Mouse (Mus musculus) embryonic fibroblast, embryonic 13.5 days (primary cell): ENCODE measurements around the gene Polr1d. TPM values are rescaled to one million over a fixed set of nuclear protein-coding genes. Genes with fewer than 3 reads are reported as not detected.
A peak's percentile ranks its signal among the peaks of the same experiment; 100 is the strongest.

Source experiments
- H3K27ac ChIP-seq: 2 replicates; pipeline ENCODE4 v1.5.1; 2012; ENCODE audit warnings: low read length, control low read depth, inconsistent platforms; ENCODE audit not compliant: insufficient read depth
- H3K4me1 ChIP-seq: 2 replicates; pipeline ENCODE4 v1.6.1; 2011; ENCODE audit warnings: low read length; ENCODE audit not compliant: control insufficient read depth, insufficient read depth
- H3K4me3 ChIP-seq: 2 replicates; pipeline ENCODE4 v1.5.1; 2011; ENCODE audit warnings: mild to moderate bottlenecking, control low read depth, low read length; ENCODE audit not compliant: insufficient read depth
- CTCF ChIP-seq: IDR thresholded peaks from 2 replicates; pipeline ENCODE4 v1.5.1; 2011; ENCODE audit warnings: mild to moderate bottlenecking, control low read depth, low read length, moderate library complexity, borderline replicate concordance; ENCODE audit not compliant: insufficient read depth
- POLR2A ChIP-seq: IDR thresholded peaks from 2 replicates; pipeline ENCODE4 v1.6.1; 2011; ENCODE audit warnings: low read depth, mild to moderate bottlenecking, control low read depth, low read length, moderate library complexity
- polyA plus RNA-seq: library from polyadenylated mRNA; stranded (reverse); fragments of >200 nt; gene quantifications from 2 replicates; pipeline ENCODE4 v1.2.4, GENCODE M21; 2011; ENCODE audit warnings: low read depth; ENCODE audit not compliant: missing spikeins, insufficient read length

Polr1d gene
- polyA plus RNA-seq, 1 experiment: 119 TPM

DNA sequence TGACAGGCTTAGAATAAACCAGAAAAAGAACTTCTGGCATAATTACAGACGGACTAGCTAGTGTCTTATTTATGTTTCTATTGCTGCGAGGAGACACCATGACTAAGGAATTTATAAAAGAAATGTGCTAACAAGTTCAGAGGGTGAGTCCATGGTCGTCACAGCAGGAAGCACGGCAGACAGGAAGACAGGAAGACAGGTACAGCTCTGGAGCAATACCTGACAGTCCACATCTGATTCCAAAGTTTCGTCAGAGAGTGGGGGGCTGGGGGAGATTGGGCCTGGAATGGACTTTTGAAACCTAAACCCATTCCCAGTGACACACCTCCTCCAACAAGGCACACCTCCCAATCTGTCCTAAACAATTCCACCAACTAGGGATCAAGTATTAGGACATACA lies 9.9 kb upstream of the Polr1d start:
- no peak for TF ChIP-seq CTCF
- TF ChIP-seq POLR2A: no peak
- H3K4me3 ChIP-seq: no peak overlapping the region
- peaks cover 3% of the 10 kb centered on the region; the same call in 1 of the 2 replicates for H3K4me1 ChIP-seq
- H3K27ac ChIP-seq: no peak overlapping the region

DNA sequence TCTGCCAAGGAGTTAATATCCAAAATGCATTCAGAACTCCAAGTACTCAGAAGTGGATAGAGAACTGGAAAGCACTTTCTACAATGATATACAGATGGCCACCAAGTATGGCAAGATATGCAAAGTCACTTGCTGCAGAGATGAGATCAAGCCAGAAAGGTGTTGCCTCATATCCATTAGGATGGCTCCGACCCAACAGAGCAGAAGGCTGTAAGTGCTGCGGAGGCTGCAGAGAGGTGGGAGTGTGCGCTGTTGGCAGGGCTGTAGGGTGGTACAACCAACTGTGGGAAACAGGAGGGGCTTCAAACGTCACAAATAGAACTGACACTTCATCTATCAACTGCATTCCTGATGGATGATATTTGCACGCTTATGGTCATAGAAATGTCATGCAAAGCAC lies 8.0 kb upstream of the Polr1d start:
- H3K27ac ChIP-seq: no peak overlapping the region
- TF ChIP-seq POLR2A (no peak), CTCF (no peak)
- no peak overlapping the region for H3K4me3 ChIP-seq
- H3K4me1 ChIP-seq: peaks cover 1% of the 10 kb centered on the region; the same call in 1 of the 2 replicates

DNA sequence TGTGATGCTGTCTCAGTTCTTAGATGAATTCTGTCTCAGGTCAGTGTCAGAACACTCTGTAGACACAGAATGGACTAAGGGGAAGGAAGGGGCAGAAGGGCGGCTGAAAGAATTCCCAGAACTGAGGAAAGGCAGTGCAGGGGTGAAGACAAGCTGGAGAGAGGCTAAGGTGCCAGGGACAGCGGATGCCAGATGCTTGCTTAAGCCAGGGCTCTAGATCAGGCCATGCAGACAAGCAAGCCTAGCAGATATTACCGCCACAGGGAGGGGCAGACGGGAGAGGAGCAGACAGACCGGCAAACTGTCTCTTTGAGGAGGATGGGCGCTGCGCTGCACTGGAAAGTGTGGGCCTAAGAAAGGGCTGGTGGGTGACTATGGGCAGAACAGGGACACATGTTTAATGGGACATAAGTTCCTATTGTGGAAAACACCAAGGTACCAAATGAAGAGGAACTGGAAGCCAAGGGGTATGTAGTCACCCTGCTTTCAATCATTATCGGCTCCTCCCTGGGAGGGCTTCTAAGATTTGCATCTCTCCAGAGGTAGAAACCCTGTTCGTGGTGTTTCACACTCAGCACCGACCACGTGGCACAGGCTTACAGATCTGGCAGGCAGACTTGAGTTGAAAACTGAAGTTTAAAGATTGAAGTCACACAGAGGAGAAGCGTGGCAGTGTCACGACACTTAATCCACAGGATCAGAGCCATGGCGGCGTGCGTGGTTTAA lies 5.9 kb upstream of the Polr1d start:
- Histone ChIP-seq H3K4me3 (no peak overlapping the region), H3K27ac (no peak overlapping the region), H3K4me1 (peaks cover 3% of the 10 kb centered on the region; the same call in 1 of the 2 replicates)
- TF ChIP-seq CTCF (no peak), POLR2A (no peak)

DNA sequence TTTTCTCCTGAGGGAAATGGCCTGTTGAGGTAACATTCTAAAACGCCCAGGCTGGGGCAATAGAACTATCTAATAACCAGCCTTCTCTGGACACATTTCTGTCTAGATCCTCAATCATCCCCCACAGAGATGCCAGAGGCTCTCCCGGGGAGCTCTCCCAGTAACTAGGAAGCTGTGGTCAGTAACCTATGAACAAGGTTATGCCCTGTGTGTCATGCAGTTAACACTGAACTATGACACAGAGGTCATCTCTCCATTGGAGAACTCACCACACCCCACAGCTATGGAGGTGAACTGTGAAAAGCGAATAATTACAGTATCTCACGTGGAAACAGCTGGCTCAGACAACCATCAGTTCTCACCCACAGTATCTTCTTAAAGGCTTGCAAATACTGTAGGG lies 5.0 kb upstream of the Polr1d start:
- TF ChIP-seq CTCF: no peak
- TF ChIP-seq POLR2A: no peak
- H3K4me3 ChIP-seq: no peak overlapping the region
- peaks cover 3% of the 10 kb centered on the region; the same call in 1 of the 2 replicates for H3K4me1 ChIP-seq
- no peak overlapping the region for H3K27ac ChIP-seq

DNA sequence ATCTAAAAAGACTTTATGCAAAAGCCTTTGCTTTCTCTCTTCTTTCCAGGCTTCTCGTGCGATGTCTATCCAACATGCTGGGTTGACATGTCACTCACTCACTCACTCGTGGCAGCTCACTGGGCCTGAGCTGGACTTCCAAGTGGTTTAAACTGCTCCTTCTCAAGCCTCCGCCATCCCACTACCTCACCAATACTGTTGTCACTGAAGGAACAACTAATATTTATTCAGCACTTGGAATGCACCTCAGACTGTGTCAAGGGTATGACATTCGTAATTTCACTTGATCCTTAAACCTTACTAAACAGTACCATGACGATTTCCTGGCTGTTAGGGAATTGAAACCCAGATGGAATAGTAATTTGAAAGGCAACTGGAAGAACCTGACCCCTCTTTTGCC lies 3.0 kb upstream of the Polr1d start:
- Histone ChIP-seq H3K27ac (no peak overlapping the region), H3K4me1 (peaks cover 6% of the 10 kb centered on the region; the same call in 1 of the 2 replicates), H3K4me3 (no peak overlapping the region)
- TF ChIP-seq CTCF: no peak
- no peak for TF ChIP-seq POLR2A

DNA sequence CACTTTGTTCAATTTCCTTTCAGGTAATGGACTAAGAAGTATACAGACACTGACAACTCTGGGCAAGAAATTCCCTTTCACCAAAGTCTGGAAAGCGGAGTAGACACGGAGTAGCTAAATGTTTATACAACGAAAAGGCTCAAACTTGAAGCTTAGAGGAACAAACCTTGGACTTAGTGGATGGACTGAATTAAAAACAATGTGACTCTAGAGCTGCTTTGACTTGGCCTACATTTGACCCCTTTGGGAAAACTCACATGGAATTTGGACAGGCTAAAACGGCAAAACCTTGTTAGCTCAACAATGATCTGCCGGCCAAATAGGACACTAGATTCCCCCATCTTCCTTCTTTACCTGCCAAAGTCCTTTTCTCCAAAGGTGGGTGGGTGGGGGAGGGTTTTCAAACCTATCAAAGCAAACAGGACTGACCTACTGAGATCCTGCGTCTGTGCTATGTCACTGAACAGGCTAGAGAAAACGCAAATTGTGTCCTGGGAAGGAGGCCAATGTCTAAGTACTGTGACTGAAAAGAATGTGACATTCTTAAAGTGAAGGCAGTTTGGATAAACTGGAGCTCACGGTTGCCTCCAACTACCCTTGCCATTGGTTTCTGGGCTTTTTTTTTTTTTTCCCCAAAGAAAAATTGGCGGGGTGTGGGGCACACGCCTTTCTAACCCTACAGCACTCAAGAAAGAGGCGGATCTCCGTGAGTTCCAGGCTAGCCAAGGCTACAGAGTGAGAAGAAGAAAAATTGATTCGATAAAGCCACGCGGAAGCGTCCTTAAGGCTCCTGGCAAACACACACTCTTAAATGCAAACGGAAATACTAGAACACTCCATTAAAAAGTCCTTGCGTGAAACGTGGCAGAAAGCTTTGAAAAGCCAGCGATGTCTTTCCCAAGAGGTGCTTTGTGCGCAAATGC lies 1.5 kb upstream of the Polr1d start:
- Histone ChIP-seq H3K4me1 (peaks cover 6% of the 10 kb centered on the region; the same call in 1 of the 2 replicates), H3K4me3 (peak overlapping the region; percentile 75), H3K27ac (peak overlapping the region; percentile 36; the same call in 1 of the 2 replicates)
- TF ChIP-seq CTCF: no peak
- TF ChIP-seq POLR2A: no peak

DNA sequence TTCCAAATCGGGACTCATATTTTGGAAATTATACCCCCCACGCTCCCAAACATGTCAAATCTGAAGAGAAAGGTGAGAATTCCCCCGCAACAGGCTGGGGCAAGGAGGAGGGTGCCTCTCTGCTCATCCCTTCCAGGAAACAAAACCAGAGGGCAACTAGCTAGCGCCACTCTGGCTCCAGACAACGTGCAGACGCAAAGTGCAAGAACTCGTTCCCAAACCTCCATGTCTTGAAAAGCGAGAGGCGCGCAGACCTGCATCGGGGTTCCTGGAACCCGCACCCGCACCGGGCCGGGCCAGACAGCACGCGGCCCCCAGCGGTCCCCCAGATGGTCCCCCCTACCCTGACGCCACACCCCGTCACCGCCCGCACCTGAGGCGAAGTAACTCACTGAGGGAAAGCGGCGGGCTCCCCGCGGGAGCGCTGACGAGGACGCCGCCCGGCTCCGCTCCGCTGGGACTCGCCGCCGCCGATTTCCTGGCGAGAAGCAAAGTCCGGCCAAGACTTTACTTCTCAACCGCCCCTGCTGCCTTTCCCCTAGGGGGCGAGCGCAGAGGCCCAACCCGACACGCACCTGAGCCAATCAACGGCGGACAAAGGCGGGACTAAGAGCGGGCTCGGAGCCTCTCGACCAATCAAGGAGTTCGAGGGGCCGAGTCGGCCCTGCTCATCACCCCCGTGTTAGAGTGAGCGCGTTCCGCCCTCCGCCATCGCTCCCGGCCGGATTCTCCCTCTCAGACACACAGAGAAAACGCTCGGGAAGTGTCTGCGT lies 638 bp upstream of the Polr1d start, which contains the start of gene Lnx2:
TSS of gene Lnx2 (minus strand) at position 561 of the 773 bp plus-strand sequence.
- H3K4me3 ChIP-seq: peak within 1 kb of the TSS; percentile 100
- H3K4me1 ChIP-seq: peaks cover 6% of the 10 kb centered on the region; the same call in 1 of the 2 replicates
- TF ChIP-seq POLR2A (peak; percentile 45), CTCF (no peak)
- H3K27ac ChIP-seq: peak within 1 kb of the TSS; percentile 36

DNA sequence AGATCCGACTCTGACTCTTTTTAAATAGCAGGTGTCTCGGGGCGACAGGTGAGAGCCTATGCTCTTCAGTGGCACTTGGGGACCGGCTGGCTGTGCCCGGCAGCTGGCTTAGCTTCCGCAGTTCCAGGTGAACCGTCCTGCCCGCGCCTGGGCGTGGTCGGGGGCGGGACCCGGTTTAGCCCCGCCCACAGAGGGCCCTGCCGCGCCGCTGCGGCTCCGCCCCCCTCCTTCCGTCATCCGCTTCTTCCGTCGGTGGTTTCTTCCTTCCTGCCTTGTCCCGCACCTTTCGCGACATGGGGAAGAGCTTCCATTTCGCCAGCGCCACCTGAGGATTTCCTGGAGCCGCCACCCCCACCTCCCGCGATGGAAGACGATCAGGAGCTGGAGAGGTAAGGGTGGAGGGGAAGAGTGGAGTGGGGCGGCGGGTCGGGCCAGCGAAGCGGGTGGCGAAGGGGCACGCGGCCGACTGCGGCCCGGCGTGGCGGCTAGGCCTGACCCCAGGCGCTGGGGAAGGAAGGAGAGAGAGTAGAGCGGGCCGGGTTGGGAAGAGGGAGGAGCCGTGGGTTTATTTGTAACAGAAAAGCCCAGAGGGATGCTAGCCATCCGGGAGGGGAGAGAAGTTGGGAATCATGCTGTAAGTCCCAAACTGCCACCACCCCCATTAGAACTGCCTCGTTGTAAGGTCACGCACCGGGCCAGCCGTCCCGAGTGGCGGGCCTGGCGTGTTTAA lies 620 bp downstream of the Polr1d start:
- peak overlapping the region; percentile 9; the same call in 1 of the 2 replicates for H3K27ac ChIP-seq
- TF ChIP-seq CTCF (no peak), POLR2A (peak; percentile 76)

DNA sequence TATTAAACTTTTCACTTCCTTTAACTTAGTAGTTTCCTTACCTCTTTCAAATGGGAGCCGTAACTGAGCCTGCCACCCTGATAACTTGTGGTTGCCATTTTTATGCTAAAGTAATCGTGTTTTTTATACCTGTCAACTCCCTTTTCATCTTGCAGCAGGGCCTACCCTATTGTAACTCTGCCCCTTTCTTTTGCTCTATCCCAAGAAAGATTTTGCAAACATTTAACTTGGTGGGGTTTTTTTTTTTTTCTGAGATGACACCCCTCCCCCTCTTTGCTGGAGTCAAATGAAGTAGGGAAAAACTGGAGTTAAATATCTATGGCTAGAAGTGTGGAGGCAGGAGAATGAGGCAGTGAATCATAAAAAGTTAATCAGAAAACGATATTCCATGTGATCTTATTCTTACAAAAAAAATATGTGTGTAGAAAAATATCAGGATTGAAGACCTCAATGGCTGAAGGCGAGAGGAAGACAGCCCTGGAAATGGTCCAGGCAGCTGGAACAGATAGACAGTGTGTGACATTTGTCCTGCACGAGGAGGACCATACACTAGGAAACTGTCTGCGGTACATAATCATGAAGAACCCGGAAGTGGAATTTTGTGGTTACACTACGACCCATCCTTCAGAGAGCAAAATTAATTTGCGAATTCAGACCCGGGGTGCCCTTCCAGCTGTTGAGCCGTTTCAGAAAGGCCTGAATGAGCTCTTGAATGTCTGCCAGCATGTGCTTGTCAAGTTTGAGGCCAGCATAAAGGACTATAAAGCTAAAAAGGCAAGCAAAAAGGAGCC lies 1.5 kb downstream of the Polr1d start:
- Histone ChIP-seq H3K4me1 (peaks cover 6% of the 10 kb centered on the region; the same call in 1 of the 2 replicates), H3K27ac (0 out of 2 replicates have a peak overlapping the region, but pooled peaks have one; percentile 9), H3K4me3 (peak overlapping the region; percentile 100)
- no peak for TF ChIP-seq CTCF
- no peak for TF ChIP-seq POLR2A

More for the DNA sequence above, 620 bp downstream of the Polr1d start:
- H3K4me1 ChIP-seq: peaks cover 6% of the 10 kb centered on the region; the same call in 1 of the 2 replicates
- H3K4me3 ChIP-seq: peak overlapping the region; percentile 100
